Mouse (Mus musculus): ENCODE results near the gene Gm6309.
"Not testable (repeated sequence)": the region's sequence is repeated elsewhere in the genome, so short reads cannot be mapped to it uniquely, and the experiment has no call there.

Gene Gm6309

DNA sequence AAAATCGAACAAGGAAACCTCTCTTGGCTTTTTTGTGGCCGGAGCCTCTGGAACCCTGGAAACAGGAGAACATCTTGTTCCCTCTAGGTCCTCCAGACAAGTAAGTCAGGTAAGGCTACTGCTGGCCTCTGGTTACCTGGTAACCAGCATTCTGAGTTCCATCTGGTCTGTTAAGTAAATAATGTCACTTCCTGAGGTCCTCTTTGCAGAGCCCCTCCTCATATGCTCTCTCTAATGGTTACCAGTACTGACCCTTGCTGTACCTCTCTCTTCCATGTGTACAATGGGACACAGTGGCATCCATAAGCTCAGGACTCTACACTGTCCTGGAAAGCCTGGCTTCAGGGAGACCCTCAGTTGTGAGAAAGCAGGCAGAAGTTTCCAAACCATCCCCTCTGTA is at the start of gene Gm6309:
Gene Gm6309, minus strand, starts transcription at position 101 of the 400 bp plus-strand sequence.
- DNase-seq (ENCODE audit: low read depth, low spot score) = not testable (repeated sequence)

DNA sequence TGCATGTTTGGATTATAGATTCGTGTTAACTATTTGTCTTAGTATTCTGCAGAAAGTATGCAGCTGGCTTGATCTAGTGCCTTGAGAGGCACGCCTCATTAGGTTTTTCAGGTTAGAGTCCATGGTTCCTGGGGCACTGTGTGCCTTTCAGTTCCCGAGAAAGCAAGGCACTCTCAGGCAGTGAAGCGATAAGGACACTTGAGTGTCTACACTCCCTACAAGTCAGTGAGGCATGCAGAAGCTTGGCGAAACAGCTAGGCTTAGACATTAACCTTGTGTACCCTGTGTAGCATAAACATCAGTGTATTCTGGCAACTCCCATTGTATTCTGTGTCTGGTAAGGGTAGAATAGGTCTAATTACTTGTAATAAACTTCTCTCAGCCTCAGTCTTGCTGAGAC is 35.0 kb upstream of the Gm6309 start:
- no peak for DNase-seq (ENCODE audit: low read depth, low spot score)

DNA sequence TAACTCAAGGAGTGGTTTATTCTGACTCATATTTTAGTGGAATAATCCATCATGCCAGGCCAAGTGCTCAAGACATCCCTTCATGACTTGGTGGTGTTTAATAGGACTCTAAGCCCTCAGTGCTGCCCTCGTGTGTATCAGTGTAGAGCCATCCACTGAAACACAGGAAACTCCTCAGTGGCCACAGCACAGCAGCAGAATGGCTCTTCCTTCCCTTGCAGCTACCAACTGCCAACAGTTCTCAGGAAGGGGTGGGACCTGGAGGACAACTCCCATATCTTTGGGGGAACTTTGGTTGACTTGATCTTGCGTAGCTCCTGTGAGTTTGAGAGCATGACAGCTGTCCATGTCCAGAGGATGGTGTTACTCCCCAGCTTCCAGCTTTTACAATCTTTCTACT is 33.4 kb upstream of the Gm6309 start:
- no peak for DNase-seq (ENCODE audit: low read depth, low spot score)

DNA sequence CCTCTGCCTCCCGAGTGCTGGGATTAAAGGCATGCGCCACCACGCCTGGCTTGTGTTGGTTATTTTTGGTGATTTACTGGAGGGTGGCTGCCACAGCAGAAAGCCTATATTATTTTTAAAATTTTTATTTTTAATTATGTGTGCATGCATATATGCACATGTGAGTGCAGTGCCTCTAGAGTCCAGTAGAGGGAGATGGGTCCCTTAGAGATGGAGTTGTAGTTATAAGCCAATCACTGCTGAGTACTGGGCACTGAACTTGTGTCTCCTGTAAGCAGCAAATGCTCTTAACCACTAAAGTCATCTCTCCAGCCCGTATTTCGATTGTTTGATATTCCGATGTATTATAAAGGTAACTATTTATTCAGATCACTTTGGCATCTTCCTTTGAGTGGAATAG is 30.1 kb upstream of the Gm6309 start:
- no peak for DNase-seq (ENCODE audit: low read depth, low spot score)

DNA sequence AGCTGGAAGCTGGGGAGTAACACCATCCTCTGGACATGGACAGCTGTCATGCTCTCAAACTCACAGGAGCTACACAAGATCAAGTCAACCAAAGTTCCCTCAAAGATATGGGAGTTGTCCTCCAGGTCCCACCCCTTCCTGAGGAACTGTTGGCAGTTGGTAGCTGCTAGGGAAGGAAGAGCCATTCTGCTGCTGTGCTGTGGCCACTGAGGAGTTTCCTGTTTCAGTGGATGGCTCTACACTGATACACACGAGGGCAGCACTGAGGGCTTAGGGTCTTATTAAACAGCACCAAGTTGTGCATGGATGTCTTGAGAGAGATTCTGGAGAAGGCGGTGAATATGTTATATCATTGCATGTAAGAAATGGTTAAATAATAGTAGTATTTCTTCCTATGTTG is 29.0 kb upstream of the Gm6309 start:
- no peak for DNase-seq (ENCODE audit: low read depth, low spot score)

DNA sequence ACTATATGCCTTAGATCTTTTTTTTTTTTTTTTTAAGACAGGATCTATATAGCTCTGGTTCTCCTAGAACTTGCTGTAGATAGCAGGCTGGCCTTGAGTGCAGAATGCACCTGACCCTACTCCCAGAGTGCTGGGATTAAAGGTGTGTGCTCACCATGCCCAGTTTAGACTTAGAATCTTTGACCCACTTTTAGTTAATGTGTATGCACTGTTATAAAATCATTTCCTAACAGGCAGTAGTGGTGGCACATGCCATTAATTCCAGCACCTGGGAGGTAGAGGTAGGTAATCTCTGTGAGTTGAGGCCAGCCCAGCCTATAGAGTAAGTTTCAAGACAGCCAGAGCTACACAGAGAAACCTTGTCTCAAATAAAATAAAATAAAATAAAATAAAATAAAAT is 28.6 kb upstream of the Gm6309 start:
- DNase-seq (ENCODE audit: low read depth, low spot score) = no peak

DNA sequence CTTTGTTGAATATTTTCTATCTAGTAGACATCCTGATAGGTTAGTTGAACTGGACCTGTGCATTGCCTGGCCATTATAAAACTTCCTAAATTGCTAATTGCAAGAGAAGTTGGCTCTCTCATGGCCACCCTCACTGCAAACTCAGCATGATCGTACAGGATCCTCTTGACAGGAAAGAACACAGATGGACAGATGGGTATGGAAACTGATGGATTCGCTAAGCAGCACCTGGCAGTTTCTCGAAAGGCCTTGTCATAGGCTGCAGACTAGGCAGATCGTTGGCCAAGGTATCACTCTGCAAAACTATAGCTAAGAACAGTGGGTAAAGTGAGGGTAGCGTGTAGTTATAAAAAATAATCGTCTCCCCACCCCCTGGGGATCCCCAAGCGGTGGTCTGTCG is 22.8 kb upstream of the Gm6309 start:
- DNase-seq (ENCODE audit: low read depth, low spot score) = no peak

DNA sequence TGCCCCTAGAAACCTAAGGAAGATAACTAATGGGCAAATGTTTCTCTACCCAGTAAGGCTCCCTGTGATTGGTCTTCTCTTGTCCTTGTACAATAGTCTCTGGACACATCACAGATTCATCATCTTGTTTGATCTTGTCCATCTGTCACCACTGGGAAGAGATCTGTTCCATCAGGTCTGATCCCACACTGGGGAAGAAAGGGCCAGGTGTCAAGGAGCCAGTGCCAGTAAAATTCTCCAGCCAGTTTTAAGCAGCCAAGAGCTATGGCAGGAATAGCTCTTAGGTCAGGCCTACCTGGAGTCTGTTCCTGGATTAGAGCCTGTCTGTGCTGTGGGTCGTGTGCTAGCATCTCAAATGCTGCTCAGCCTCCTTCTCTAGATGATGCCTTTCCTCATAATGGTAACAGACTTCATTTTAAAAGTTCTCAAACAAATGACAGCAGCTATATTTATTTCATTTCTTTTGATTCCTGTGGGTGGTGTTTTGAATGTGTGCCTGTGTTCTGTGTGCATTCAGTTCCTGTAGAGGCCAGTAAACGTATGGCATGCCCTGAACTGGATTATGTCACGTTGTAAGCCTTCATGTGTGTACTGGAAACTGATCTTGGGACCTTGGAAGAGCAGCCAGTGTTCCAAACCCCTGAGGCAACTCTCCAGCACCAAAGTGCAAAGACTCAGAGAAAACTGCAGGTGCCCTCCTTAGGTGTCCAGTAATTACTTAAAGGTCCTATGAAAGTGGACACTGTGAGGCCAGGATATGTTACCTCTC is 20.2 kb upstream of the Gm6309 start:
- no peak for DNase-seq (ENCODE audit: low read depth, low spot score)

DNA sequence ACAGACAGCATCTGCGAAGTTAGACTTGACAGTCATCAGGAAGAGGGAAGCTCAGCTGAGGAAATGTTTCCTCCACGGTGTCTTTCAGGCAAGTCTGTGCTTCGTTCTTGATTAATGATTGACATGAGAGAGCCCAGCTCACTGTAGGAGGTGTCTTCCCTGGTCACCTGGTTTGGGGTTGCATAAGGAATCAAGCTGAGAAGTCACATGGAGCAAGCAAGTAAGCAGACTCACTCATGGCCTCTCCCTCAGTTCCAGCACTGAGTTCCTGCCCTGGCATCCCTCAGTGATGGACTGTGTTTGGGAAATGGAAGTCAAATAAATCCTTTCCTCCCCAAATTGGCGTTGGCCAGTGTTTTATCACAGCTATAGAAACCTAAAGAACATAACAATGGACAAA is 19.6 kb upstream of the Gm6309 start:
- DNase-seq (ENCODE audit: low read depth, low spot score) = no peak

DNA sequence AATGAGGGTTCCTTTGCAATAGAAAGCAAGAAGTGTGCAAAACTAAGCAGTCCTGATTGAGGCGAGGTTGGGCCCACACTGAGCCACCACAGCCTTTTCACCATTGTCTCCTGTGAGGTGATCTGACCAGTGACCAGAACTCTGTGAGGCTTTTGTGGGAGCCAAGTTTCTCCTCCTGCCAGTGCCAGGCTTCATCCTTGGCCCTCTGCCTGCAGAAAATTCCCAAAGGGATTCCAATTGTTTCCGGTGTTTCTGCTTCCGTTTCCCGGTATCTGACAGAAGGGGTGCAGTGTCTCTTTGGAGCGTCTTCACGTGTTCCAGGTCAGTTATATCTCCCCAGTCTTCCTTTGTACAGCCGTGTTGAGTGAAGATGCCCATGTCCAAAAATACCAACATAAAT is 18.2 kb upstream of the Gm6309 start:
- no peak for DNase-seq (ENCODE audit: low read depth, low spot score)

DNA sequence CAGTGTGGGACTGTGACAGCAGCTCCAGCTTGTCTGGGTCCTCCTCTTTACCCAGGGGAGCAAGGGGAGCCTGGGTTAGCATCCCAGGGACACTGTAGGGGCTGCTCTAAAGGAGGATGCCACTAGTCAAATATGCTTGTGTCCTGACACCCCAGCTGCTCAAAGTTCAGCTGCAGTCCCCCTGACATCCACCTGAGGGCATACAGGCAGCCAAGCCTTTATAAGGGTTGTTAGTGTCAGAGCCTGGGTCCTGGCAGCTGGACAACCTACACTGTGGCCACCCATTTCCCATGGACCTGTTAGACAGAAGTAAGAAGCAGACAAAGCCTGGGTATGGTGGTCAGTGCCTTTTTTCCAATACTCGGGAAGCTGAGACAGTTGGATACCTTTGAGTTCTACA is 17.6 kb upstream of the Gm6309 start:
- DNase-seq (ENCODE audit: low read depth, low spot score) = no peak

DNA sequence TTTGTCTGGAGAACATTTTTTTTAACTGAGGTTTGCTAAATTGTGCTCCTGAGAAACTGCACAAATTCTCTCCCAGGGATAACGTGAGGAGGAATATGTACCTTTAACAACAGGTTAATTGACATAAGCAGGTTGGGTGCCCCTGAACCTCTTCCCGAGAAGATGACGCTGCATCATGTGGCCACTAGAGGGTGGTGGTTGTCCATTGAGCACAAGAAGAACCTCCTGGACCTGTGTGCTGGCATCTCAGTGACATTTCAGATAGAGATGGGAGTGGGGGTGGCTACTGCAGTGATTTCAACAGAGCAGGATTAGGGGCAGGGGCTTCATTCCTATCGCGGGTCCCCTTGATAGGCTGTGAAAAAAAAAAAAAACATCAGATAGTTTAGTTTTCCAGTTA is 16.9 kb upstream of the Gm6309 start:
- not testable (repeated sequence) for DNase-seq (ENCODE audit: low read depth, low spot score)

DNA sequence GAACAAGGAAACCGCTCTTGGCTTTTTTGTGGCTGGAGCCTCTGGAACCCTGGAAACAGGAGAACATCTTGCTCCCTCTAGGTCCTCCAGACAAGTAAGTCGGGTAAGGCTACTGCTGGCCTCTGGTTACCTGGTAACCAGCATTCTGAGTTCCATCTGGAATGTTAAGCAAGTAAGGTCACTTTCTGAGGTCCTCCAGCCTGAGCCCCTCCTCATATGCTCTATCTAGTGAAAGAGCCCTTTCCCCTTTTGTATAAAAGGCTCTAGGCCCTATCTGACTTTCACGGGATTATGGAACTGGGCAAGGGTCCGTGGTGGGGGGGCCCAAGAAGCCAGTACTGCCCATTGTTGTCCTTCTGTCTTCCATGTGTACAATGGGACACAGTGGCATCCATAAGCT is 14.7 kb upstream of the Gm6309 start, which contains the start of gene 1700001J03Rik:
Gene 1700001J03Rik, minus strand, starts transcription at position 101 of the 400 bp plus-strand sequence.
- DNase-seq (ENCODE audit: low read depth, low spot score) = not testable (repeated sequence)

DNA sequence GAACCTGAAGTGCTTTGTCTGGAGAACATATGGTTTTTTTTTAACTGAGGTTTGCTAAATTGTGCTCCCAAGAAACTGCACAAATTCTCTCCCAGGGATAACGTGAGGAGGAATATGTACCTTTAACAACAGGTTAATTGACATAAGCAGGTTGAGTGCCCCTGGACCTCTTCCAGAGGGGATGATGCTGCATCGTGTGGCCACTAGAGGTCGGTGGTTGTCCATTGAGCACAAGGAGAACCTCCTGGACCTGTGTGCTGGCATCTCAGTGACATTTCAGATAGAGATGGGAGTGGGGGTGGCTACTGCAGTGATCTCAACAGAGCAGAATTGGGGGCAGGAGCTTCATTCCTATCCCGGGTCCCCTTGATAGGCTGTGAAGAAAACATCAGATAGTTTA is 2.2 kb upstream of the Gm6309 start:
- not testable (repeated sequence) for DNase-seq (ENCODE audit: low read depth, low spot score)

DNA sequence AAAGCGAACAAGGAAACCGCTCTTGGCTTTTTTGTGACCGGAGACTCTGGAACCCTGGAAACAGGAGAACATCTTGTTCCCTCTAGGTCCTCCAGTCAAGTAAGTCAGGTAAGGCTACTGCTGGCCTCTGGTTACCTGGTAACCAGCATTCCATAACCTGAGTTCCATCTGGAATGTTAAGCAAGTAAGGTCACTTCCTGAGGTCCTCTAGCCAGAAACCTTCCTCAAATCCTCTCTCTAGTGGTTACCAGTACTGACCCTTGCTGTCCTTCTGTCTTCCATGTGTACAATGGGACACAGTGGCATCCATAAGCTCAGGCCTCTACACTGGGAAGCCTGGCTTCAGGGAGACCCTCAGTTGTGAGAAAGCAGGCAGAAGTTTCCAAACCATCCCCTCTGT is 10.1 kb downstream of the Gm6309 start, which contains the start of gene Gm5565:
Gene Gm5565, minus strand, starts transcription at position 101 of the 400 bp plus-strand sequence.
- DNase-seq (ENCODE audit: low read depth, low spot score) = not testable (repeated sequence)

DNA sequence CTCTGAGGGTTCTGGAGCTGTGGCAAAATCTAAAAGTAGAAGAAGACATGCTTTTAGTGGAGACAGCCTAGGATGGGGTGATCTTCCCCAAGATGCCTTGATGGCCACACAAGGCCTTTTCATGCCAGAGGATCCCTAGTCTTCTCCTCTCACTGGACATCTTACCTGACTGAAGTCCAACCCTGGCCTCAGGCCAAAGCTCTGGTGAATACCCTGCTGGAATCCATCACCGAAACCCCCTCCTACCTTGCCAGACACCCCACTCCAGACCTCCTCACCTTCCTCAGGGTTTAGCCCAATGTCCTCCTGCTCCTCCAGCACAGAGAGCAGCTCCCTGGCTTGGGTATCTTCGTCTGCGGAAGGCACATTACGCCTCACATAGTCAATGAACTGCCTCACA is 12.2 kb downstream of the Gm6309 start:
- not testable (repeated sequence) for DNase-seq (ENCODE audit: low read depth, low spot score)

DNA sequence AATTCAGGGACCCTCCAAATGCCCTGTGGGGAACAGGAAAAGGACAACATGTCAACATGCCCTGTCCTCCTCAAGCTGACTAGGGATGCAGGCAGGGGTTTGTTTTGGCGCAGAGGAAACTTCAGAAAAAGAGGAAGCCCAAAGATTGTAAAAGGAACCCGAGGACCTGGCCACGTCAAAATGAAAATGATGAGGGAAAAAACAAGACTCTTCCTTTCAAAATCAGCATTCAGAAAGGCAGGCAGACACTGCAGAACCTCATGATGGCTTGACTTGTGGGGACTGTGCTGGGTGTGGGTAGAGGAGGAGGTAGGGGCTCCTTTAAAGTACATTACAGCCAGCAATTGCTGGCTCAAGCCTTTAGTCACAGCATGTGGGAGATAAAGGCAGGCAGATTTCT is 20.1 kb downstream of the Gm6309 start:
- no peak for DNase-seq (ENCODE audit: low read depth, low spot score)

DNA sequence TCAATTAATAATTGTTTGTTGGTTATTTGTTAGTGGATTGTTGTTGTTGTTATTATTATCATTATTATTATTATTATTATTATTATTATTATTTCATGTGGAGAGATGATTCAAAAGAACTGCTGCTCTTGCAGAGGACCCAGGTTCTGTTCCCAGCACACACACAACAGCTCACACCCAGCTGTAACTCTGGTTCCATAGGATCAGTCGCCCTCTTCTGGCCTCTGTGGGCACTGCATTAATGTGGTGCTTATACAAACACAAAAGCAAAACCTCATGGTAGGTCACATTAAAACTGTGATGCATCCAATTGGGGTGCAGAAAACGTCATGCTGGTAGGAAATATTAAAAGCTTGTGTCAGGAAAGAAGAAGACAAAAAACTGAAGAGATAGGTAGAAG is 22.6 kb downstream of the Gm6309 start:
- peak; percentile 26 for DNase-seq (ENCODE audit: low read depth, low spot score)
